Mouse (Mus musculus): ENCODE measurements around the gene Hdac8. TPM values are rescaled to one million over a fixed set of nuclear protein-coding genes. Genes with fewer than 3 reads are reported as not detected.

Hdac8 gene
- polyA plus RNA-seq, 1 experiment from 2014 or later = 9.9 TPM

GRCm38 (mm10) chrX:102262620-102263345 lies 242.4 kb downstream of the Hdac8 start:
- Histone ChIP-seq H3K4me2 (ENCODE audit: low read length) (no peak overlapping the region), H3K9ac (ENCODE audit: low read depth, low read length) (no peak overlapping the region), H3K27ac (no peak overlapping the region), H3K4me3 (replicated peaks; ENCODE audit: low read depth, low read length) (no peak overlapping the region), H3K9me3 (replicated peaks; ENCODE audit: low read length) (no peaks in the 10 kb centered on the region), H3K4me1 (replicated peaks; ENCODE audit: insufficient read depth, low read length) (no peaks in the 10 kb centered on the region), H3K36me3 (ENCODE audit: insufficient read depth, low read length) (no peaks in the 10 kb centered on the region), H3K27me3 (ENCODE audit: insufficient read depth, low read length) (no peaks in the 10 kb centered on the region; the same call in 1 of the 2 replicates)
- DNase-seq (ENCODE audit: low spot score) = no peak
- no peak for ATAC-seq (replicated peaks; ENCODE audit: low FRiP score, low read depth)
- WGBS = 83% methylated on average over 14 of the region's 14 CpGs
- no peak for TF ChIP-seq CTCF (IDR thresholded peaks at IDR 0.05; ENCODE audit: low read depth)

- H3K4me3 ChIP-seq (replicated peaks; ENCODE audit: low read depth, low read length) = no peak overlapping the region
- H3K27me3 ChIP-seq (ENCODE audit: insufficient read depth, low read length) = no peaks in the 10 kb centered on the region; the same call in 1 of the 2 replicates
- 90% methylated on average over 4 of the region's 4 CpGs for WGBS
- no peaks in the 10 kb centered on the region for H3K36me3 ChIP-seq (ENCODE audit: insufficient read depth, low read length)
- no peak overlapping the region for H3K4me2 ChIP-seq (ENCODE audit: low read length)
- no peaks in the 10 kb centered on the region for H3K4me1 ChIP-seq (replicated peaks; ENCODE audit: insufficient read depth, low read length)
- no peak for DNase-seq (ENCODE audit: low spot score)
- no peak overlapping the region for H3K27ac ChIP-seq
- no peaks in the 10 kb centered on the region for H3K9me3 ChIP-seq (replicated peaks; ENCODE audit: low read length)
- no peak for TF ChIP-seq CTCF (IDR thresholded peaks at IDR 0.05; ENCODE audit: low read depth)
- H3K9ac ChIP-seq (ENCODE audit: low read depth, low read length) = no peak overlapping the region
- ATAC-seq (replicated peaks; ENCODE audit: low FRiP score, low read depth) = no peak
These were observed 245.4 kb downstream of the Hdac8 start for GRCm38 (mm10) chrX:102259772-102260171.

GRCm38 (mm10) chrX:102253892-102254291 lies 251.3 kb downstream of the Hdac8 start:
- Histone ChIP-seq H3K27me3 (ENCODE audit: insufficient read depth, low read length) (0 out of 2 replicates have a peak, but pooled peaks cover under 1% of the 10 kb centered on the region), H3K9ac (ENCODE audit: low read depth, low read length) (no peak overlapping the region), H3K36me3 (ENCODE audit: insufficient read depth, low read length) (no peaks in the 10 kb centered on the region), H3K27ac (no peak overlapping the region), H3K4me2 (ENCODE audit: low read length) (peak overlapping the region; percentile 34; the same call in 1 of the 2 replicates), H3K4me3 (replicated peaks; ENCODE audit: low read depth, low read length) (0 out of 2 replicates have a peak overlapping the region, but pooled peaks have one; percentile 2), H3K9me3 (replicated peaks; ENCODE audit: low read length) (no peaks in the 10 kb centered on the region), H3K4me1 (replicated peaks; ENCODE audit: insufficient read depth, low read length) (no peaks in the 10 kb centered on the region)
- no peak for DNase-seq (ENCODE audit: low spot score)
- WGBS = 30% methylated on average over 7 of the region's 7 CpGs
- no peak for ATAC-seq (replicated peaks; ENCODE audit: low FRiP score, low read depth)
- no peak for TF ChIP-seq CTCF (IDR thresholded peaks at IDR 0.05; ENCODE audit: low read depth)

- WGBS = 25% methylated on average over 44 of the region's 44 CpGs
- DNase-seq (ENCODE audit: low spot score) (peak; percentile 83), ATAC-seq (replicated peaks; ENCODE audit: low FRiP score, low read depth) (peak; percentile 91)
- peak within 1 kb of the TSS; percentile 42; the same call in 1 of the 2 replicates for H3K9ac ChIP-seq (ENCODE audit: low read depth, low read length)
- no peaks in the 10 kb centered on the region for H3K9me3 ChIP-seq (replicated peaks; ENCODE audit: low read length)
- H3K27me3 ChIP-seq (ENCODE audit: insufficient read depth, low read length) = 0 out of 2 replicates have a peak, but pooled peaks cover 6% of the 10 kb centered on the region
- H3K27ac ChIP-seq = no peak within 1 kb of the TSS
- H3K36me3 ChIP-seq (ENCODE audit: insufficient read depth, low read length) = no peaks in the 10 kb centered on the region
- no peak for TF ChIP-seq CTCF (IDR thresholded peaks at IDR 0.05; ENCODE audit: low read depth)
- peak within 1 kb of the TSS; percentile 50 for H3K4me3 ChIP-seq (replicated peaks; ENCODE audit: low read depth, low read length)
- no peaks in the 10 kb centered on the region for H3K4me1 ChIP-seq (replicated peaks; ENCODE audit: insufficient read depth, low read length)
- H3K4me2 ChIP-seq (ENCODE audit: low read length) = peak within 1 kb of the TSS; percentile 85
These were observed 253.0 kb downstream of the Hdac8 start, which contains the start of gene Cited1 for GRCm38 (mm10) chrX:102251937-102252860. TSS of gene Cited1 (minus strand) at chrX:102252181.

GRCm38 (mm10) chrX:102251221-102251936 lies 253.8 kb downstream of the Hdac8 start:
- peak; percentile 33 for ATAC-seq (replicated peaks; ENCODE audit: low FRiP score, low read depth)
- no peak for DNase-seq (ENCODE audit: low spot score)
- WGBS = 30% methylated on average over 80 of the region's 80 CpGs

More at GRCm38 (mm10) chrX:102251221-102251936, 253.8 kb downstream of the Hdac8 start:
- no peak for TF ChIP-seq CTCF (IDR thresholded peaks at IDR 0.05; ENCODE audit: low read depth)
- H3K9me3 ChIP-seq (replicated peaks; ENCODE audit: low read length) = no peaks in the 10 kb centered on the region
- H3K4me1 ChIP-seq (replicated peaks; ENCODE audit: insufficient read depth, low read length) = no peaks in the 10 kb centered on the region
- no peaks in the 10 kb centered on the region for H3K36me3 ChIP-seq (ENCODE audit: insufficient read depth, low read length)
- H3K27ac ChIP-seq = no peak overlapping the region
- peak overlapping the region; percentile 85 for H3K4me2 ChIP-seq (ENCODE audit: low read length)
- H3K9ac ChIP-seq (ENCODE audit: low read depth, low read length) = peak overlapping the region; percentile 42; the same call in 1 of the 2 replicates
- H3K27me3 ChIP-seq (ENCODE audit: insufficient read depth, low read length) = 0 out of 2 replicates have a peak, but pooled peaks cover 6% of the 10 kb centered on the region
- peak overlapping the region; percentile 50 for H3K4me3 ChIP-seq (replicated peaks; ENCODE audit: low read depth, low read length)

Measured in kidney, postnatal 0 days (tissue).